Mouse (Mus musculus): Measurements from ENCODE around the gene 0610040J01Rik.
A peak's percentile ranks its signal among the peaks of the same experiment; 100 is the strongest.

- TF ChIP-seq CHD2 (IDR thresholded peaks at IDR 0.05; ENCODE audit: low read length) (no peak), CTCF (IDR thresholded peaks at IDR 0.05 in 2 of 3, conservative IDR thresholded peaks at IDR 0.05 in 1 of 3; ENCODE audit: control insufficient read depth in 1 of 3, insufficient read depth in 1 of 3, low read depth in 2 of 3, low read length in 3 of 3, poor library complexity in 1 of 3, severe bottlenecking in 1 of 3) (0 out of 6 replicates have a peak, but pooled peaks of 1 of the 3 experiments have one; percentile 2), POLR2A (IDR thresholded peaks at IDR 0.05; ENCODE audit: control insufficient read depth in 1 of 2, insufficient read depth in 1 of 2, low read depth in 1 of 2, low read length in 2 of 2, poor library complexity in 1 of 2) (no peak), UBTF (IDR thresholded peaks at IDR 0.05; ENCODE audit: borderline replicate concordance, insufficient read depth, low read depth, low read length) (no peak), USF1 (IDR thresholded peaks at IDR 0.05; ENCODE audit: low read depth, low read length) (no peak)
These were observed at the start of gene 0610040J01Rik for GRCm38 (mm10) chr5:63811819-63812508.

All from MEL (cell line).